Comparison of ENCODE assay signal across 9 mouse cellular contexts in genomic region chr7:118488060-118488664, GRCm38 (mm10). TPM values are rescaled to one million over a fixed set of nuclear protein-coding genes. Genes with fewer than 3 reads are reported as not detected.
A peak's percentile ranks its signal among the peaks of the same experiment; 100 is the strongest.
DNase-seq lines count a peak whose midpoint lies in the region; ATAC-seq lines count a peak whose summit lies in the region.
"Had no signal": no experiment of that assay in that cellular context is flagged by ENCODE, and none has a peak within 500 bp of the region (broad histone marks: within the 10 kb centered on the region; RNA-seq: fewer than 3 reads in every experiment).

No protein-coding gene starts in this region.

- H3K4me3 ChIP-seq in kidney, embryonic 16.5 days (ENCODE audit: low read length), result peak overlapping the region; percentile 16
- H3K4me3 ChIP-seq in heart, embryonic 16.5 days (ENCODE audit: low read length), result peak overlapping the region; percentile 58
- H3K4me3 ChIP-seq in macrophage (ENCODE audit: inconsistent target), result no peak overlapping the region
- no peak overlapping the region for H3K4me3 ChIP-seq in forebrain, embryonic 14.5 days (ENCODE audit: low read depth, low read length)

- DNase-seq in kidney, adult 11 months, result no peak
- DNase-seq in adipocyte (ENCODE audit: low spot score), result peak; percentile 32
- DNase-seq in adrenal gland, postnatal 25 days, result no peak
- DNase-seq in forebrain, embryonic 14.5 days (ENCODE audit: low spot score), result no peak
- DNase-seq: embryo, embryonic 11 days; midbrain, embryonic 14.5 days had no signal

- no peak overlapping the region; the same call in 1 of the 2 replicates for H3K9ac ChIP-seq in kidney, embryonic 16.5 days (replicated peaks; ENCODE audit: low read length)
- H3K9ac ChIP-seq in heart, embryonic 16.5 days (ENCODE audit: low read length), result peak overlapping the region; percentile 49
- no peak overlapping the region for H3K9ac ChIP-seq in forebrain, embryonic 14.5 days (ENCODE audit: low read length)

- 44% methylated on average over 8 of the region's 8 CpGs for WGBS in kidney, embryonic 16.5 days
- whole genome bisulfite sequencing in heart, embryonic 16.5 days, result 29% methylated on average over 8 of the region's 8 CpGs
- 45% methylated on average over 8 of the region's 8 CpGs for WGBS in macrophage (ENCODE audit: missing documents)
- 21% methylated on average over 8 of the region's 8 CpGs for WGBS in forebrain, embryonic 14.5 days

- no peak for ATAC-seq in kidney, embryonic 16.5 days (ENCODE audit: low FRiP score, low TSS enrichment)
- no peak for ATAC-seq in heart, embryonic 16.5 days (replicated peaks; ENCODE audit: extremely low read depth, insufficient read depth, low FRiP score)
- no peak for ATAC-seq in forebrain, embryonic 14.5 days

- no peaks in the 10 kb centered on the region for H3K9me3 ChIP-seq in kidney, embryonic 16.5 days (ENCODE audit: low read length)
- no peaks in the 10 kb centered on the region for H3K9me3 ChIP-seq in heart, embryonic 16.5 days (replicated peaks; ENCODE audit: control insufficient read depth, low read length)
- H3K9me3 ChIP-seq in forebrain, embryonic 14.5 days (replicated peaks; ENCODE audit: control insufficient read depth, low read length), result no peaks in the 10 kb centered on the region

- peaks cover 63% of the 10 kb centered on the region for H3K79me2 ChIP-seq in macrophage (ENCODE audit: inconsistent target)

- H3K4me1 ChIP-seq in kidney, embryonic 16.5 days (ENCODE audit: insufficient read depth, low read length), result peaks cover 34% of the 10 kb centered on the region
- peaks cover 25% of the 10 kb centered on the region for H3K4me1 ChIP-seq in heart, embryonic 16.5 days (ENCODE audit: control insufficient read depth, insufficient read depth, low read length)
- no peaks in the 10 kb centered on the region for H3K4me1 ChIP-seq in forebrain, embryonic 14.5 days (ENCODE audit: control insufficient read depth, insufficient read depth, low read length)

- no peaks in the 10 kb centered on the region for H3K36me3 ChIP-seq in kidney, embryonic 16.5 days (ENCODE audit: insufficient read depth, low read length)
- peaks cover 7% of the 10 kb centered on the region; the same call in 1 of the 2 replicates for H3K36me3 ChIP-seq in heart, embryonic 16.5 days (ENCODE audit: control insufficient read depth, insufficient read depth)
- H3K36me3 ChIP-seq in macrophage (ENCODE audit: inconsistent target), result peaks cover 8% of the 10 kb centered on the region; the same call in 1 of the 2 replicates
- no peaks in the 10 kb centered on the region for H3K36me3 ChIP-seq in forebrain, embryonic 14.5 days (ENCODE audit: control insufficient read depth, insufficient read depth, low read length)

- no peak overlapping the region for H3K27ac ChIP-seq in kidney, embryonic 16.5 days (ENCODE audit: low read length)
- H3K27ac ChIP-seq in heart, embryonic 16.5 days (ENCODE audit: low read length), result peak overlapping the region; percentile 63
- H3K27ac ChIP-seq in macrophage, result peak overlapping the region; percentile 19
- H3K27ac ChIP-seq in forebrain, embryonic 14.5 days (ENCODE audit: low read depth, low read length), result no peak overlapping the region

- H3K4me2 ChIP-seq in kidney, embryonic 16.5 days (replicated peaks; ENCODE audit: low read depth, low read length), result peak overlapping the region; percentile 78
- peak overlapping the region; percentile 67 for H3K4me2 ChIP-seq in heart, embryonic 16.5 days (ENCODE audit: low read depth, low read length)
- no peak overlapping the region for H3K4me2 ChIP-seq in forebrain, embryonic 14.5 days (ENCODE audit: low read length)

- peaks cover 25% of the 10 kb centered on the region for H3K27me3 ChIP-seq in kidney, embryonic 16.5 days (ENCODE audit: insufficient read depth, low read length)
- peaks cover 15% of the 10 kb centered on the region for H3K27me3 ChIP-seq in heart, embryonic 16.5 days (ENCODE audit: control insufficient read depth, insufficient read depth, low read length)
- H3K27me3 ChIP-seq in forebrain, embryonic 14.5 days (replicated peaks; ENCODE audit: control insufficient read depth, insufficient read depth, low read length), result peaks cover 44% of the 10 kb centered on the region

RNA-seq across cellular contexts. Expression of gene Itpripl2, which starts 3.6 kb away (rescaled TPM):
- polyA plus RNA-seq in kidney, embryonic 16.5 days (2015; fragmentation: Nextera tagmentation; extraction: Ambion mirVana), result 3.8 and 4.7 TPM in 2 replicates
- 4.1 and 4.9 TPM in 2 replicates for polyA plus RNA-seq in heart, embryonic 16.5 days (2015; fragmentation: Nextera tagmentation; extraction: Ambion mirVana)
- 10 to 100 TPM; 17.4 to 77.8 (median 42.8) TPM for total RNA-seq in macrophage (2018; cell fraction: chromatin; rRNA removed)
- total RNA-seq in macrophage (2018; cell fraction: cytosol; rRNA removed), result 10 to 100 TPM; 61.8 to 93.0 (median 77.5) TPM
- total RNA-seq in macrophage (2018; cell fraction: nucleus; rRNA removed), result 100 to 1,000 TPM in 12 of 26 experiments, 10 to 100 TPM in 14; 41.8 to 171 (median 92.6) TPM
- polyA plus RNA-seq in macrophage (2018), result 40.3 to 54.1 TPM (median 50.5 TPM) in 3 replicates
- 11.7 and 15.7 TPM in 2 replicates for total RNA-seq in adrenal gland, postnatal 25 days (2021)
- polyA plus RNA-seq in forebrain, embryonic 14.5 days (2014; fragmentation: Nextera tagmentation; extraction: Ambion mirVana), result 0.40 and 0.51 TPM in 2 replicates

RNA-seq across cellular contexts. Expression of gene Syt17, which starts 40.1 kb away (rescaled TPM):
- 12.6 and 13.3 TPM in 2 replicates for polyA plus RNA-seq in kidney, embryonic 16.5 days (2015; fragmentation: Nextera tagmentation; extraction: Ambion mirVana)
- polyA plus RNA-seq in heart, embryonic 16.5 days (2015; fragmentation: Nextera tagmentation; extraction: Ambion mirVana), result 1.9 and 2.1 TPM in 2 replicates
- not detected for total RNA-seq in macrophage (2018; cell fraction: chromatin; rRNA removed)
- not detected for total RNA-seq in macrophage (2018; cell fraction: cytosol; rRNA removed)
- not detected for total RNA-seq in macrophage (2018; cell fraction: nucleus; rRNA removed)
- not detected in 3 replicates for polyA plus RNA-seq in macrophage (2018)
- total RNA-seq in adrenal gland, postnatal 25 days (2021), result 5.6 and 9.7 TPM in 2 replicates
- 5.0 and 6.2 TPM in 2 replicates for polyA plus RNA-seq in forebrain, embryonic 14.5 days (2014; fragmentation: Nextera tagmentation; extraction: Ambion mirVana)

RNA-seq across cellular contexts. Expression of gene Coq7, which starts 45.0 kb away (rescaled TPM):
- 144 and 158 TPM in 2 replicates for polyA plus RNA-seq in kidney, embryonic 16.5 days (2015; fragmentation: Nextera tagmentation; extraction: Ambion mirVana)
- polyA plus RNA-seq in heart, embryonic 16.5 days (2015; fragmentation: Nextera tagmentation; extraction: Ambion mirVana), result 173 and 177 TPM in 2 replicates
- total RNA-seq in macrophage (2018; cell fraction: chromatin; rRNA removed), result 10 to 100 TPM in 10 of 26 experiments, 1 to 10 TPM in 16; 1.4 to 15.2 (median 7.2) TPM
- 10 to 100 TPM; 15.8 to 32.6 (median 23.7) TPM for total RNA-seq in macrophage (2018; cell fraction: cytosol; rRNA removed)
- 10 to 100 TPM in 13 of 26 experiments, 1 to 10 TPM in 13; 2.4 to 19.7 (median 9.8) TPM for total RNA-seq in macrophage (2018; cell fraction: nucleus; rRNA removed)
- 12.6 to 42.8 TPM (median 37.7 TPM) in 3 replicates for polyA plus RNA-seq in macrophage (2018)
- 36.9 and 40.3 TPM in 2 replicates for total RNA-seq in adrenal gland, postnatal 25 days (2021)
- 90.1 and 114 TPM in 2 replicates for polyA plus RNA-seq in forebrain, embryonic 14.5 days (2014; fragmentation: Nextera tagmentation; extraction: Ambion mirVana)

Comparison
In these comparisons a context has a peak if more than half of its experiments do, and no peak if none do; other contexts are left out.
1. H3K27ac ChIP-seq: peak in heart, embryonic 16.5 days (single experiment) and macrophage (single experiment); none in kidney, embryonic 16.5 days (single experiment) and forebrain, embryonic 14.5 days (single experiment).
2. H3K4me3 ChIP-seq: peak in kidney, embryonic 16.5 days (single experiment) and heart, embryonic 16.5 days (single experiment); none in macrophage (single experiment) and forebrain, embryonic 14.5 days (single experiment).